Mouse (Mus musculus): ENCODE results near the gene Rnh1.

DNA sequence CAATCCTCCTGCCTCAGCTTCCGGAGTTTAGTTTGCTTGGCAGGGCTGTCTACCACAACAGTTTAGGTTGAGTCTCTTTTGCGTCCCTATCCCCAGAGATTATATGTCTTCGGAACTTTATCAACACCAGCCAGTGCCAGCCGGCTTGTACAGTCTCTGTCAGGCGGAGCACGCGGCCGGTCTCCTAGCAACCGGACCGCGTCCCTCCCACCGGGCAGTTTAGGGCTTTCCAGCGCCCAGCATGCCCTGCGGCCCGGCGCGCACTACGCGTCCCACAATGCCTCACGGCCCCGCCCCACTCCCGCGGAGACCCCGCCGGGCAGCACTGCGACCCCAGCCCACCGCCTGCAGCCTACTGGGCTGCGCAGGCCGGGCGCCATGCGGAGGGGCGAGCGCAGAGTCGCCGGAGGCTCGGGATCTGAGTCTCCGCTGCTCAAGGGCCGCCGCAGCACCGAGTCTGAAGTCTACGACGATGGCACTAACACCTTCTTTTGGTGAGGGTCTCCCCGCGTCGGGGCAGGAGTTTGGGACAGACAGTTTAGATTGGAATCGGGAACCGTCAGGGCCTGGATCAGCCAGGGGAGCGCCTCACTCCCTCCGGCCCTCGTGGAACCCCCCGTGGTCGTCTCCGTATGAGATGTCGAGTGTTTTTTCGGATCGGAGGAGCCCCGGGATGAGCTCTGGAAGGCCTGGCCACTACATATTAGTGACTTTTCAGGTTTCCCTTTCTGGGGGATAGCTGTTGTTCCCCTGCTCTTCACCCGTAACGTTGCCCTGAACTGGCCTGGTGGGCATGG is 41.4 kb downstream of the Rnh1 start:
- TF ChIP-seq POLR2A (IDR thresholded peaks at IDR 0.05; ENCODE audit: extremely low read depth, insufficient read depth, low read length) (no peak), CTCF (IDR thresholded peaks at IDR 0.05; ENCODE audit: extremely low read depth, insufficient read depth, low read length) (no peak)

All from cortical plate, adult 2 months (tissue).